ENCODE assay signal across 9 mouse cellular contexts in the genomic region with DNA sequence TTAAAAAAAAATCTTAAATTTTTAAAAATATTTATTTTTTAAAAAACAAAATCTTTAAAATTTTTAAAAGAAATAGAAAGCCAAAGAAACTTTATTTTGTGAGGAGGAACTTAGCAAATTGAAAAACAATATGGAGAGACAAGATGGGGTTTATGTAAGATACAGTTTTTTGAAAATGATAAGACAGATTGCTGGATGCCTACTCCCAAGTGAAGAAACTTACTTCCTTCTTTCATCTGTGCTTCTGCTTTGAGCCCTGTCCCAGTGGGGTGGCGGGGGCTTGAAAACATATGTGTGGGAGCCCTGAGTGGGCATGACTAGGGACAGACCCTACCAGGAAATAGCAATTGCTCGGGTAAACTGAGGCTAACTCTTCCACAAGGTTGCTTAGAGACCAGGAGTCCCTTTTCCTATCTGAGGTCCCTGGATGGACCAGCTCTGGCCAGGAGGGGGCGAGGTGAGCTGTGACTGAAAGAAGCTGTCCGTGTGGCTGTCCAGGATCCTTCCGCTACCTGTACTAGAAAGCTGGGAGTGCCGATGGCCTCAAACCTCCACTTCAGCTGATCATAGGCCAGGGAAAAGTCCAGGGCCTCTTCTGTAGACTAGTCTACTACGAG. TPM values are rescaled to one million over a fixed set of nuclear protein-coding genes. Genes with fewer than 3 reads are reported as not detected.
A peak's percentile ranks its signal among the peaks of the same experiment; 100 is the strongest.
DNase-seq lines count a peak whose midpoint lies in the region; ATAC-seq and TF ChIP-seq lines count a peak whose summit lies in the region.
"Had no signal": no experiment of that assay in that cellular context is flagged by ENCODE, and none has a peak within 500 bp of the region (broad histone marks: within the 10 kb centered on the region; RNA-seq: fewer than 3 reads in every experiment).

No protein-coding gene starts in this region.

- H3K36me3 ChIP-seq in liver, adult 2 months (ENCODE audit: control insufficient read depth, insufficient read depth, low read length), result no peaks in the 10 kb centered on the region
- H3K36me3 ChIP-seq: embryonic facial prominence, embryonic 15.5 days had no signal

- H3K27ac ChIP-seq in layer of hippocampus, adult 2 months, result peak overlapping the region; percentile 1; the same call in 1 of the 2 replicates
- H3K27ac ChIP-seq in liver, adult 2 months (replicated peaks; ENCODE audit: insufficient read depth, low read depth, low read length), result no peak overlapping the region
- H3K27ac ChIP-seq: embryonic facial prominence, embryonic 15.5 days had no signal

- DNase-seq in layer of hippocampus, adult 2 months (ENCODE audit: low spot score in 2 of 2), result peak; percentile 41
- no peak for DNase-seq in layer of hippocampus, adult 9-10 months (ENCODE audit: low spot score)
- peak; percentile 66 for DNase-seq in Muller cell, postnatal 12 days (ENCODE audit: inconsistent ontology term)
- DNase-seq in heart, postnatal 4 days, result peak; percentile 75
- peak; percentile 47 for DNase-seq in liver, adult 2 months (ENCODE audit: extremely low read depth, low read depth, low spot score)
- peak; percentile 42 to 60 for DNase-seq in natural killer cell, adult 2 months (ENCODE audit: low spot score in 2 of 2)
- peak; percentile 60 to 62 for DNase-seq in thymus, postnatal 36 days

- WGBS in liver, adult 2 months, result 16% methylated on average over 7 of the region's 7 CpGs

- H3K9ac ChIP-seq in liver, adult 2 months (ENCODE audit: low read depth, low read length), result no peak overlapping the region
- H3K9ac ChIP-seq: embryonic facial prominence, embryonic 15.5 days had no signal

- H3K79me2 ChIP-seq in liver, adult 2 months (ENCODE audit: control insufficient read depth, insufficient read depth, low read length), result peaks cover 26% of the 10 kb centered on the region

- peak; percentile 83 for TF ChIP-seq CTCF in layer of hippocampus, adult 2 months (conservative IDR thresholded peaks at IDR 0.05)
- peak; percentile 92 for TF ChIP-seq CTCF in liver, adult 2 months (IDR thresholded peaks at IDR 0.05; ENCODE audit: low read depth, low read length)

- no peaks in the 10 kb centered on the region for H3K27me3 ChIP-seq in liver, adult 2 months (ENCODE audit: control insufficient read depth, insufficient read depth, low read length)
- H3K27me3 ChIP-seq: embryonic facial prominence, embryonic 15.5 days had no signal

- H3K4me3 ChIP-seq in layer of hippocampus, adult 2 months, result no peak overlapping the region
- H3K4me3 ChIP-seq in liver, adult 2 months (ENCODE audit: insufficient read depth, low read depth, low read length), result no peak overlapping the region
- H3K4me3 ChIP-seq: embryonic facial prominence, embryonic 15.5 days had no signal

- H3K4me1 ChIP-seq in liver, adult 2 months (ENCODE audit: control insufficient read depth, insufficient read depth, low read length), result peaks cover 18% of the 10 kb centered on the region

- TF ChIP-seq POLR2A in liver, adult 2 months (IDR thresholded peaks at IDR 0.05; ENCODE audit: extremely low read depth, insufficient read depth, low read length), result no peak

- peak; percentile 43 for ATAC-seq in common myeloid progenitor, adult 5-6 weeks (replicated peaks; ENCODE audit: low read depth, poor library complexity, severe bottlenecking)

RNA-seq across cellular contexts. Expression of gene Arf1, which starts 2.2 kb away (rescaled TPM):
- total RNA-seq in layer of hippocampus, adult 2 months (2021), result 100 to 1,000 TPM; 498 to 523 TPM
- total RNA-seq in common myeloid progenitor, adult 5-6 weeks (2017), result 300 and 320 TPM in 2 replicates
- 100 to 1,000 TPM; 389 to 395 TPM for total RNA-seq in heart, postnatal 4 days (2021)
- 194 and 214 TPM in 2 replicates for total RNA-seq in liver, adult 2 months (2014; rRNA removed)
- polyA plus RNA-seq in liver, adult 2 months (2012; rRNA removed), result 319 and 336 TPM in 2 replicates

RNA-seq across cellular contexts. Expression of gene 2310033P09Rik, which starts 22.1 kb away (rescaled TPM):
- total RNA-seq in layer of hippocampus, adult 2 months (2021), result 10 to 100 TPM; 21.6 to 22.3 TPM
- 16.6 and 18.6 TPM in 2 replicates for total RNA-seq in common myeloid progenitor, adult 5-6 weeks (2017)
- 10 to 100 TPM; 10.6 to 12.4 TPM for total RNA-seq in heart, postnatal 4 days (2021)
- total RNA-seq in liver, adult 2 months (2014; rRNA removed), result 2.6 and 3.2 TPM in 2 replicates
- 8.5 and 9.2 TPM in 2 replicates for polyA plus RNA-seq in liver, adult 2 months (2012; rRNA removed)

RNA-seq across cellular contexts. Expression of gene Mrpl55, which starts 28.0 kb away (rescaled TPM):
- total RNA-seq in layer of hippocampus, adult 2 months (2021), result 10 to 100 TPM; 37.3 to 39.3 TPM
- total RNA-seq in common myeloid progenitor, adult 5-6 weeks (2017), result 49.7 and 68.8 TPM in 2 replicates
- total RNA-seq in heart, postnatal 4 days (2021), result 10 to 100 TPM; 74.1 to 75.1 TPM
- total RNA-seq in liver, adult 2 months (2014; rRNA removed), result 25.1 and 28.1 TPM in 2 replicates
- 26.2 and 37.7 TPM in 2 replicates for polyA plus RNA-seq in liver, adult 2 months (2012; rRNA removed)

RNA-seq across cellular contexts. Expression of gene Guk1, which starts 38.2 kb away (rescaled TPM):
- total RNA-seq in layer of hippocampus, adult 2 months (2021), result 100 to 1,000 TPM; 134 to 136 TPM
- 26.8 and 36.6 TPM in 2 replicates for total RNA-seq in common myeloid progenitor, adult 5-6 weeks (2017)
- 10 to 100 TPM; 63.3 to 67.9 TPM for total RNA-seq in heart, postnatal 4 days (2021)
- total RNA-seq in liver, adult 2 months (2014; rRNA removed), result 46.2 and 48.3 TPM in 2 replicates
- polyA plus RNA-seq in liver, adult 2 months (2012; rRNA removed), result 48.7 and 69.7 TPM in 2 replicates

RNA-seq across cellular contexts. Expression of gene Gjc2, which starts 47.2 kb away (rescaled TPM):
- 10 to 100 TPM; 10.2 to 10.8 TPM for total RNA-seq in layer of hippocampus, adult 2 months (2021)
- not detected in 2 replicates for total RNA-seq in common myeloid progenitor, adult 5-6 weeks (2017)
- under 1 TPM; 0.70 to 0.79 TPM for total RNA-seq in heart, postnatal 4 days (2021)
- total RNA-seq in liver, adult 2 months (2014; rRNA removed), result 0.40 and 0.46 TPM in 2 replicates
- 0.66 and 0.76 TPM in 2 replicates for polyA plus RNA-seq in liver, adult 2 months (2012; rRNA removed)
